Mouse (Mus musculus) limb, embryonic 13.5 days (tissue): Measurements from ENCODE around the gene Krt13. TPM values are rescaled to one million over a fixed set of nuclear protein-coding genes. Genes with fewer than 3 reads are reported as not detected.

Experiments used
- ATAC-seq: fragments of 200-750 bp; cut with Nextera tagmentation; 2 replicates; pipeline ENCODE4 v1.8.0; 2017; ENCODE audit warnings: low read depth, moderate number of reproducible peaks, moderate TSS enrichment; ENCODE audit not compliant: low FRiP score
- H3K27ac ChIP-seq: fragments of 300-500 bp; sonication (generic); 2 replicates; pipeline ENCODE4 v1.5.1; 2015; ENCODE audit warnings: inconsistent platforms, mild to moderate bottlenecking, moderate library complexity
- H3K27me3 ChIP-seq: fragments of 300-500 bp; sonication (generic); 2 replicates; pipeline ENCODE4 v1.6.1; 2015; ENCODE audit warnings: mild to moderate bottlenecking, inconsistent platforms
- H3K36me3 ChIP-seq: fragments of 300-500 bp; sonication (generic); 2 replicates; pipeline ENCODE4 v1.6.1; 2015; ENCODE audit warnings: inconsistent platforms, mild to moderate bottlenecking, moderate library complexity
- H3K4me1 ChIP-seq: fragments of 300-500 bp; sonication (generic); 2 replicates; pipeline ENCODE4 v1.6.1; 2015; ENCODE audit warnings: inconsistent platforms
- H3K4me2 ChIP-seq: fragments of 300-500 bp; sonication (generic); replicated peaks from 2 replicates; pipeline ENCODE4 v1.6.1; 2015; ENCODE audit warnings: inconsistent platforms, mild to moderate bottlenecking, moderate library complexity
- H3K4me3 ChIP-seq: fragments of 300-500 bp; sonication (generic); 2 replicates; pipeline ENCODE4 v1.5.1; 2015; ENCODE audit warnings: moderate library complexity, mild to moderate bottlenecking, inconsistent platforms
- H3K9ac ChIP-seq: fragments of 300-500 bp; sonication (generic); 2 replicates; pipeline ENCODE4 v1.6.1; 2015; ENCODE audit warnings: mild to moderate bottlenecking, inconsistent platforms
- H3K9me3 ChIP-seq: fragments of 300-500 bp; sonication (generic); 2 replicates; pipeline ENCODE4 v1.6.1; 2016; ENCODE audit warnings: inconsistent platforms
- WGBS: fragments of 180-500 bp; shearing (Covaris S2); methylation state at CpG from one replicate; pipeline ENCODE4 v1.1.7; 2015; 5-methylcytosine and 5-hydroxymethylcytosine counted together
- polyA plus RNA-seq: library from polyadenylated mRNA; unstranded; fragments of >200 nt; fragmentation: Nextera tagmentation; extraction: Ambion mirVana; gene quantifications from 2 replicates; pipeline ENCODE4 v1.2.1, GENCODE M21; 2015

The Krt13 gene
- polyA plus RNA-seq, 1 experiment from 2014 or later = not detected

DNA sequence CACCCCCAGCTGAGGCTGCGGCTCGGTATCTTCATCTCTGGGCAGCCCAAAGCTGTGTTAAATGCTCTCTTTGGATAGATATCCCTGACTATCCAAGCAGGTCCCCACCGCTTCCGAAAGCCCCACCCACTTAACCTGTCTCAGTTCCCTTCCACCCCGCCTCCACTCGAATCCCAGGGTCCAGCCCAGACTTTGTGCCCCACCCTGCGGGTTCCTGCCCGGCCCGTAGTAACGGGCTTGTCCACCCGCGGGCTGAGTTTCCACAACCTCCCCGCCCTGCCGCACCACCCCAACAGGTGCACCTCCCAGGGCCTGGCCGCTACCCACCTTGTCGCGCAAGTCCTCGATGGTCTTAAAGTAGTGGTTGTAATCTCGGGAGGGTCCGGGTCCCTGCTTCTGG lies 23.7 kb upstream of the Krt13 start:
- Histone ChIP-seq H3K9me3 (no peaks in the 10 kb centered on the region), H3K36me3 (no peaks in the 10 kb centered on the region), H3K9ac (no peak overlapping the region), H3K27ac (no peak overlapping the region), H3K27me3 (peaks cover 44% of the 10 kb centered on the region), H3K4me2 (peak overlapping the region; percentile 63), H3K4me3 (peak overlapping the region; percentile 34), H3K4me1 (peaks cover 22% of the 10 kb centered on the region)
- 3% methylated on average over 20 of the region's 20 CpGs for WGBS
- ATAC-seq = no peak

DNA sequence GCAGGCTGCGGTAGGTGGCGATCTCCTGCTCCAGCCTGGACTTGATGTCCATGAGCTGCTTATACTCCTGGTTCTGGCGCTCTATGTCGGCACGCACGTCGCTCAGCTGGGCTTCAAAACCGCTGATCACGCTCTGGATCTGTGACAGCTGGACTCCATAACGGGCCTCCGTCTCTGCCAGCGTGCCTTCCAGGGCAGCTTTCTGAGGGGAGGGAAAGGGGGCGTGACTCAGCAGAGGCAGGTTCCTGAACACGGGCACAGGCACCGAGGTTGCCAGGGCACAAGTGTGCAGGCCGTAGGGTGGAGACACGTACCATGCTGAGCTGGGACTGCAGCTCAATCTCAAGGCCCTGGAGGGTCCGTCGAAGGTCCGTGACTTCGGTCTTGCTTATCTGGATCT lies 19.6 kb upstream of the Krt13 start:
- Histone ChIP-seq H3K4me2 (no peak overlapping the region), H3K4me3 (no peak overlapping the region), H3K9ac (no peak overlapping the region), H3K27ac (no peak overlapping the region), H3K27me3 (peaks cover 29% of the 10 kb centered on the region), H3K4me1 (peaks cover 43% of the 10 kb centered on the region), H3K36me3 (no peaks in the 10 kb centered on the region), H3K9me3 (no peaks in the 10 kb centered on the region)
- WGBS = 72% methylated on average over 21 of the region's 21 CpGs
- ATAC-seq = no peak

DNA sequence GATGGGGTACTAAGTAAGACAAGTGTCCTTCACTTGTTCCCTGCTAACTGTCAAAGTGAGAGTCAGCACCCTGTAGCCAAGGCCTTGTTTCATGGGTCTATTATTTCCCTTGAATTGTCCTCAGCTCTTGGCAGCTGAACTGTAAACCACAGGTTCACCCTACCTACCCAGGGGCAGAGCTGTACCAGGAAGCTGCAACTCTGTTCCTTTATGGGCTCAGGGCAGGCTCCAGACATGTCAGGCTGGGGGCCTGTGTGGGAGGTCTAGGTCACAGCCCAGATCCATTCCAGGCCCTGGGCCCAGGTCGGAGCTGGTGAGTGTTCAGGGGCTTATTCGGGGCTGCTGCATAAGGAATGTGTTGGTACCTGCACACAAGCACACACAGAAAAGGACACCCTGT lies 18.0 kb upstream of the Krt13 start:
- Histone ChIP-seq H3K36me3 (no peaks in the 10 kb centered on the region), H3K9me3 (no peaks in the 10 kb centered on the region), H3K4me1 (peaks cover 33% of the 10 kb centered on the region), H3K4me3 (no peak overlapping the region), H3K27ac (no peak overlapping the region), H3K9ac (no peak overlapping the region), H3K27me3 (peaks cover 13% of the 10 kb centered on the region), H3K4me2 (no peak overlapping the region)
- 36% methylated on average over 2 of the region's 2 CpGs for WGBS
- no peak for ATAC-seq

DNA sequence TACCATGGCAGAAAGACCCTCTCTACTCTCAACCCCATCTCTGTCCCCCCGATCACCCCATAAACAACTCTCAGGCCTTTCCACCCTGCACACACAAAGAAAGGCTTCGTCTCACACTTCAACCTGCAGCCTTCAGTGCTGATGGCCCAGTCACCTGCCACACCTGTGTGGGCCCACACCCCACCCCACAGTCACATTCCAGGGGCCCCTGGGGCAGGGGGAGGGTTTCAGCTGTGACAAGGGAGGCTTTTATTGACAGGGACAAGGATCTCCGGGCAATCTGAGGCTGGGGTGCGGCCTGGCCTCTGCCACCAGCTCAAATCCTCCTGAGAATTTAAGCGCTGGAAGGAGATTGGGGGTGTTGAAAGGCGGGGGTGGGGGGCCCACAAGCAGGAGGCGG lies 17.4 kb upstream of the Krt13 start:
- no peak overlapping the region; the same call in 1 of the 2 replicates for H3K27ac ChIP-seq
- no peak overlapping the region for H3K4me2 ChIP-seq
- peaks cover 7% of the 10 kb centered on the region for H3K27me3 ChIP-seq
- peaks cover 33% of the 10 kb centered on the region for H3K4me1 ChIP-seq
- no peak for ATAC-seq
- H3K36me3 ChIP-seq = no peaks in the 10 kb centered on the region
- H3K9ac ChIP-seq = no peak overlapping the region
- H3K9me3 ChIP-seq = no peaks in the 10 kb centered on the region
- WGBS = 47% methylated on average over 7 of the region's 7 CpGs
- H3K4me3 ChIP-seq = no peak overlapping the region

DNA sequence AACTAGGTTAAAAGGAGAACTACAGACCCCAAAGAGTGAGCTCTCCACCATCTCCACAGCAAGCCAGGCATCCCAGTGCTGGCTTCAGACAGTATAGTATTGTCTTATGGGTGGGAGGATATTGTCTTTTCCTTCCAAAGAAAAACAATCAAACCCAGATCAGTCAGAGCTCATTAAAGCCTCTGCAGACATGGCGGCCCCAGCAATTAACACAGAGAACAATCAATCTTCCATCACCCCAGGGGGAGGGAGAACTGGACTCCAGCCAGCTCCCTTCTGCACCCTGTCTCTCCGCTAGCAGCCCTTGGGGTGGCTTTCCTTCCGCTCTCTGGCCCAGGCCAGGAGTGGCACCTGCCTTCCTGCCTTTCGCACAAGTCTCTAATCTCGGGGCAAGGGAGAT lies 16.3 kb upstream of the Krt13 start:
- Histone ChIP-seq H3K9ac (no peak overlapping the region), H3K4me2 (no peak overlapping the region), H3K27ac (no peak overlapping the region), H3K4me1 (peaks cover 33% of the 10 kb centered on the region), H3K4me3 (no peak overlapping the region), H3K36me3 (no peaks in the 10 kb centered on the region), H3K9me3 (no peaks in the 10 kb centered on the region), H3K27me3 (0 out of 2 replicates have a peak, but pooled peaks cover 2% of the 10 kb centered on the region)
- 25% methylated on average over 5 of the region's 5 CpGs for WGBS
- no peak for ATAC-seq

DNA sequence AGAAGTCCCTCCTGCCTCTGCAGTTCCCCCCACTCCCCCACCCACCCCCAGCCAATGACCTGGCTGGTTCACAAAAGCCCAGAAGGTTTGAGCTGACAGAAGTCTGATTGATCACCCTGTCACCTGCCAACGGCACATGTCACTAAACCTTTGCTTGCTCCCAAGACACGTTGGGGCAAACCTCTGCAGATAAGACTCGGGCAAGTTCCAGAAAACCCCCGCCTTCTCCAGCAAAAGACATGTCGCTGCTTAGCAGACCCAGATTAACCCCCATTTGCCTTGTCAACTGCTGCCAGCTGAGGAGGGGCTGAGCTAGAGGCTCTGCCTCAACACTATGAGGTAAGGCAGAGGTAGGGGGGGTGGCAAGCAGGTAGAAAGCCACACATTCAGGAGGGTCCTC lies 15.2 kb upstream of the Krt13 start:
- no peak for ATAC-seq
- 13% methylated on average over 5 of the region's 5 CpGs for whole genome bisulfite sequencing
- Histone ChIP-seq H3K4me3 (no peak overlapping the region), H3K27me3 (0 out of 2 replicates have a peak, but pooled peaks cover 2% of the 10 kb centered on the region), H3K36me3 (no peaks in the 10 kb centered on the region), H3K4me2 (no peak overlapping the region), H3K4me1 (peaks cover 33% of the 10 kb centered on the region), H3K9me3 (no peaks in the 10 kb centered on the region), H3K27ac (no peak overlapping the region), H3K9ac (no peak overlapping the region)

DNA sequence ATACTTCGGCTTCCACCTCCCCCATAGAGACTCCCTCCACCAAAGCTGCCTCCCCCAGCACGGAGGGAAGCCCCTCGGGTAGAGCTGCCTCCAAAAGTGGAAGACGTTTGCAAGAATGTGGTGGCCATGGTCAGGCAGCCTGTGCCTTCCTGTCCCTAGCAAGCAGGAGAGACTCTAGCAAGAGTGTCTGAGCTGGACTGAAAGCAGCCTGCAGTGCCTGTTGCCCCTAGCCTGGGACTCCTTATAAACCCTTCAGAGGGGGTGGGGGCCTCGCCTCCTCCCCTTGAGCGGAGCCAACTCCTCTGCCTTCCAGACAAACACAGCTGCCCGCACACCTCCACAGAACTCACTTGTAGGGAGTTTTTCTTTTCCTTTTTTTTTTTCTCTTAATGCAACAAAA lies 14.4 kb upstream of the Krt13 start, which contains the start of gene Krt15:
Gene Krt15 (minus strand): TSS at position 198 of the 400 bp plus-strand sequence.
- Histone ChIP-seq H3K27me3 (no peaks in the 10 kb centered on the region), H3K9ac (no peak within 1 kb of the TSS), H3K27ac (no peak within 1 kb of the TSS), H3K9me3 (no peaks in the 10 kb centered on the region), H3K4me1 (peaks cover 33% of the 10 kb centered on the region), H3K4me3 (peak within 1 kb of the TSS; percentile 17), H3K4me2 (peak within 1 kb of the TSS; percentile 30), H3K36me3 (no peaks in the 10 kb centered on the region)
- ATAC-seq = no peak
- WGBS = 51% methylated on average over 7 of the region's 7 CpGs

DNA sequence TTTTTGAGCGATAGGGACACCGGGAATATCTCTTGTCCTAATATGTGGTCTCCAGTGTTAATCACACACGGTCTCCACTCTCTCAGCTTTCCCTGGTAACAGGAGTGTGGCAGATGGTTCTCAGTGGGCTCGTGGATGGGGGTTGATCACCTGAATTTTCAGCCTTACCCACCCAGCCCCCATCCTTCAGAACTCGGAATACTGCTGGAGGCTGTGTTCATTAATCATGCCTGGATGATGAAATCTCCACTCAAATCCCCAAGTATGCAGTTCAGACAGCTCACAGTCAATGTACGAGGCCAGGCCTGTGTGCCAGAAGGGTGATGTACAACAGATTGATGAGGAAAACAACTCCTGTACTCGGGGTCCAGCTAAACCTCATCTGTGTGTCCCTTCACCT lies 3.5 kb upstream of the Krt13 start:
- H3K4me3 ChIP-seq = no peak overlapping the region
- no peaks in the 10 kb centered on the region for H3K9me3 ChIP-seq
- no peak overlapping the region for H3K9ac ChIP-seq
- no peaks in the 10 kb centered on the region for H3K4me1 ChIP-seq
- no peaks in the 10 kb centered on the region for H3K36me3 ChIP-seq
- H3K27ac ChIP-seq = no peak overlapping the region
- no peak for ATAC-seq
- no peaks in the 10 kb centered on the region for H3K27me3 ChIP-seq
- 63% methylated on average over 7 of the region's 7 CpGs for WGBS
- no peak overlapping the region for H3K4me2 ChIP-seq

DNA sequence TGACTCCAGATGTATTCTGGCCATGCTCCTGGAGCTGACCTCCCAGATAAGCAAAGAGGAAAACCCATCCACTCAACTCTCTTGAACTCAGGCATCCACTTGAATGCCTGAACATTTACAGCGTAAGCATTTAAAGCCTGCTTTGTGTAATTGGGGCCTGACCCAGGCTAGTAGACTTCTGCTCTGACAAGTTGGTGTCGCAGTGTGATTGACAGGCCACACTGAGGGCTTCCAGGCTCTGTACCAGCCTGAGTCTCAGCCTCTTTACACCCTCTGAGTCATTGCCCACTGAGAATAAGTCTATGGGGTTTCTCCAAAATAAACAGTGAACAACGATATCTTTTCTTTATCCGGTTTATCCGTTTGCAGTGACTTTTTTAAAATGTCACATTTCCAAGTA lies 1.0 kb downstream of the Krt13 start:
- ATAC-seq = no peak
- 76% methylated on average over 5 of the region's 5 CpGs for WGBS
- no peak overlapping the region for H3K27ac ChIP-seq
- no peak overlapping the region for H3K4me3 ChIP-seq
- H3K9ac ChIP-seq = no peak overlapping the region
- H3K9me3 ChIP-seq = no peaks in the 10 kb centered on the region
- no peaks in the 10 kb centered on the region for H3K36me3 ChIP-seq
- H3K4me2 ChIP-seq = no peak overlapping the region
- H3K27me3 ChIP-seq = no peaks in the 10 kb centered on the region
- H3K4me1 ChIP-seq = peaks cover 7% of the 10 kb centered on the region; the same call in 1 of the 2 replicates

DNA sequence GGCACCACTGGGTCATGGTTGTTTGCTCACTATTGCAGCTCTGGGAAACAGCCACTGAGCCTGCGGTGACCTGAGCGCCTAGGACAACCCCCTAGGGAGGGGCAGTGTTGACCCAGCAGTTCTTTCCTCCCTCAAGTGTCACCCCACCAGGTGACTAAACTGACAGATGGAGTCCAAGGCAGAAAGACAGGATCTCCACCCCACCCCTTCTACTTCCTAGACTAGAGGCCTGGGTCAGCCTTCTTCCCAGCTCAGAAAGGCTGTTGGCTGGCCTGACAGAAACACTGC lies 7.7 kb downstream of the Krt13 start:
- peaks cover 8% of the 10 kb centered on the region; the same call in 1 of the 2 replicates for H3K4me1 ChIP-seq
- H3K36me3 ChIP-seq = no peaks in the 10 kb centered on the region
- WGBS = 74% methylated on average over 2 of the region's 2 CpGs
- no peaks in the 10 kb centered on the region for H3K27me3 ChIP-seq
- H3K9ac ChIP-seq = no peak overlapping the region
- ATAC-seq = no peak
- no peak overlapping the region for H3K27ac ChIP-seq
- H3K4me3 ChIP-seq = no peak overlapping the region
- no peak overlapping the region for H3K4me2 ChIP-seq
- H3K9me3 ChIP-seq = no peaks in the 10 kb centered on the region

DNA sequence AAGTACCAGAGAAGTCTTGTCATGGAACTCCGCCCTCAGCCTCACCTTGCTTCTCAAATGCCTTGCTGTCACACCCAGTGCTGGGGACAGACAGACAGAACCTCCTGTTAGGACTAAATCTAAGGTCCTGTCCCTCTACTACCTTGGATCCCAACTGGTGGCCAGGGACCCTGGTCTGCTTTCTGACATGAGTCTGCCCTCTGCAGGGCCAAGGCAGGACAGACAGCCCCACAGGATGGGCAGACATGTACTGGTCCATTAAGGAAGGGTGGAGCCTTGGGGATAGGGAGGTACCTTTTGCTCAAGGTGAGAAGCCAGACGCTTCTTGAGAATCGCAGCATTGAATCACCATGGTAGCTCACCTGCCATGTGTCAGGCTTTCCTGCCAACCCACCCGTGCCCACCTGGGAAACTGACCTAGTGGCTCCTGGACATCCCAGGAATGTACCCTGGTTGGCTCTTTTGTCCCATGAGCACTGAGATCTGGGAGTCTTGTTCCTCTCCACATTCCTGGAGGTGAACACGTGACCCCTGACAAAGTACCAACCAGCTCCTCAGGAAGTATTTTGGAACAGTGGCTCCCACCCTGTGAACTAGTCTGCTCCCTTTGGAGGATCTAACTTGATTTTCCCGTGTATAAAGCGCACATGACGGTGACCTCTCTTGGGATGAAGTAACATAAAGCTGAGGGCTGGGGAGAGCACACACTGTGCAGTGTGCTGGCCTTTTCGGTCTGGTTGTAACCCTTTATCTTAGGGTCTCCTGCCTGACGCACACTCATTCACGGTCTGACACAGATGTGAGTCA lies 8.2 kb downstream of the Krt13 start:
- Histone ChIP-seq H3K4me1 (peaks cover 3% of the 10 kb centered on the region; the same call in 1 of the 2 replicates), H3K9ac (no peak overlapping the region), H3K27ac (no peak overlapping the region), H3K4me2 (no peak overlapping the region), H3K27me3 (no peaks in the 10 kb centered on the region), H3K36me3 (no peaks in the 10 kb centered on the region), H3K9me3 (no peaks in the 10 kb centered on the region), H3K4me3 (no peak overlapping the region)
- ATAC-seq = no peak
- WGBS = 85% methylated on average over 11 of the region's 11 CpGs

DNA sequence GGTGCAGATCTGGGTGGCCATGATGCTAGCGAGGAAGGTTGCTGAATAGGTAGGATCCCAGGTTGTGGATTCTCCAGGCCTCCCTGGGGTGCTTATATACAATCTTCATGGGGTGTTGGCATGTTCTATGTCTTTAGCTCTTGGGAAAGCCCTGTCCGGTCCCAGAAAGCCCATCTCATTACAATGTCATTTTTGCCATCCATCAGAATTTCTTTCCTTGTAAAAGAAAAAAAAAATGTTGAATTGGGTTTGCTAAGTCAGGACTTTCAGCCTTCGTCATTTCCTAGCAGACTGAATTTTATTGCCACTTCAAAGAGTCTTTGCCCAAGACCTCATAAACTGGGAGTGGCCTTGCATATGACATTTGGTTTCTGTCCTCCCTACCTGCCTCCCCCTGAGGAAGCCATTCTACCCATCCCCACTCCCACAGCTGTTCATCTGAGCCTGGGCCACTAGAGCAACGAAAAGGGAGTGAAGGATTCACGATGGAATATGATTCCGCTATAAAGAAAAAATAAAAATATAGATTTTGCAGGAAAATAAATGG lies 15.7 kb downstream of the Krt13 start, which contains the start of gene Krt36:
Gene Krt36 (minus strand): TSS at position 51 of the 547 bp plus-strand sequence.
- H3K27ac ChIP-seq = no peak within 1 kb of the TSS
- H3K4me1 ChIP-seq = no peaks in the 10 kb centered on the region
- whole genome bisulfite sequencing = 64% methylated on average over 6 of the region's 6 CpGs
- H3K36me3 ChIP-seq = no peaks in the 10 kb centered on the region
- H3K9me3 ChIP-seq = no peaks in the 10 kb centered on the region
- no peak within 1 kb of the TSS for H3K4me2 ChIP-seq
- no peak within 1 kb of the TSS for H3K4me3 ChIP-seq
- no peak for ATAC-seq
- H3K27me3 ChIP-seq = no peaks in the 10 kb centered on the region
- H3K9ac ChIP-seq = no peak within 1 kb of the TSS
